Mouse (Mus musculus) T-cell, adult 2 months (primary cell): ENCODE data around the gene Cd248.

Source experiments
- DNase-seq: peaks from one replicate; pipeline ENCODE4 v3.0.0; 2022; ENCODE audit warnings: low spot score

Cd248 gene

GRCm38 (mm10) chr19:5067867-5068569, at the start of gene Cd248:
Cd248 (plus strand) TSS chr19:5068078.
- no peak for DNase-seq

DNA sequence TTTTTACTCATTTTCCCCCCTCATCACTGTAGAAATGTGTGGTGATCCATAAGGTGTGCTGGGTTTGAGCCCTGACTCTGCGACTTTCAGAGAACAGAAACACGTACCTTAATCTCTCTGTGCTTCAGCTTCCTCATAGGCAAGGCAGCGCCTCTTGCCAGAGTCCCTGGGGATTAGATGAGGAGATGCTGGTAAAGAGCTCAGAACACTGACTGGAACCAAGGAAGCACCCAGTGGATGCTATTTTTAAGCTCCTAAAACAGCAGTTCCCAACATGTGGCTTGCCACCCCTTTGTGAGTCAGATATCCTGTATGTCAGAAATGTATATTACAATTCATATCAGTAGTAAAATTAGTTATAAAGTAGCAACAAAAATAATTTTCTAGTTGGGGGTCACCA, 49.7 kb upstream of the Cd248 start:
- no peak for DNase-seq

DNA sequence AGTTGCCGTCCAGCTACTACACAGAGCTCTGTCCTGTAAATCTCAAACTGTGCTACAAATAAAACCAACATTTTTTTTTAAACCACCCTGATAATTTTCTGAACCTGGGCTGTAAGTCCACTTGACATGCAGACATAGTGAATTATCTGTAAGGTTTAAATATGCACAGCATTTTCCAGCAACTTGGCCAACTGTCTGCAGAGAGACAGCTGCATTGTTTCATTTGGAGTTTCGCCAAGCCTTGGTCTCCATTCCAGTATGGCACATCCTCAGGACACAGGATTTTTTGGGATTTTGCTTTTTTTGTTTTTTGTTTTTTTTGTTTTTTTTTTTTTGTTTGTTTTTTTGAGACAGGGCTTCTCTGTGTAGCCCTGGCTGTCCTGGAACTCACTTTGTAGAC, 46.5 kb upstream of the Cd248 start:
- DNase-seq = no peak

DNA sequence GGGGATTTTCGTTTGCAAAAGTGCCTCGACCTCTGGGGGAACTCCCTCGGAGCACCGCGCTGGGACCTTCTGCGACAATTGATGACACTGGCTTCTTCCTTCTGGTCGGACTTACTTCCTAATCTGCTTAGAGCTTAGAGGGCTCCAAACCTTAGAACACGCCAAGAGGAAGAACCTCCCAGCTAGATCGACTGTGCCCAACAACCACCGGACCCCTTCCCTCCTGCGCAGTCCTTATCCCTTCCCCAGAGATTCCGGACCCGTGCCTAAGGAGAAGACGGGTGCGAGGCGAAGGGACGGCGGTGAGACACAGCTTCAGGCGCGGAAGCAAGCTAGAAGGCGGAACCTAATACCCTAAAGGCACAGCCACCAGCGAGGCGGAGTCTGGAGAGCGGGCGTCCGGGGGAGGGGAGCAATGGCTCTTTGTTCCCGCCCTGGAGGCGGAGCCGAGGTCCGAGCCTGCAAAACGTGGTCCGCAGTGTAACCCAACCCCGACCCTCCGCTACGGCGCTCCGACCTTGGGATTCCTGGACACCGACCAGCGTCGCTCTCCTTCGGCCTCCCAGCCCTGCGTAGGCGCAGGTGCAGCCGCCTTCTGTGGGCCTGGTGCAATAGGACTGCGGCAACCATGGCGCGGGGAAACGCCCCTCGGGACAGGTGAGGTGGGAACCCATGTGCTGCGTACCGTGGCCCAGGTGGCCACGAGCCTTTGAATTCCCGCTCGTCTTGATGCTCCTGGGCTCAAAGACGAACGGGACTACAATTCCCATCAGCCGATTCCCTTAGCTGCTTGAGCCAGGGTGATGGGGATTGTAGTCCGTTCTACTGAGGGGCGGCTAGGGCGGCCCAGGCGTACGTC, 44.0 kb upstream of the Cd248 start, which contains the start of gene Slc29a2:
TSS of gene Slc29a2 (plus strand) at position 240 of the 859 bp plus-strand sequence.
- DNase-seq = peak; percentile 84

GRCm38 (mm10) chr19:5026111-5026510, 41.8 kb upstream of the Cd248 start:
- DNase-seq = no peak

- DNase-seq = no peak
Observed at GRCm38 (mm10) chr19:5032686-5033085, 35.2 kb upstream of the Cd248 start.

DNA sequence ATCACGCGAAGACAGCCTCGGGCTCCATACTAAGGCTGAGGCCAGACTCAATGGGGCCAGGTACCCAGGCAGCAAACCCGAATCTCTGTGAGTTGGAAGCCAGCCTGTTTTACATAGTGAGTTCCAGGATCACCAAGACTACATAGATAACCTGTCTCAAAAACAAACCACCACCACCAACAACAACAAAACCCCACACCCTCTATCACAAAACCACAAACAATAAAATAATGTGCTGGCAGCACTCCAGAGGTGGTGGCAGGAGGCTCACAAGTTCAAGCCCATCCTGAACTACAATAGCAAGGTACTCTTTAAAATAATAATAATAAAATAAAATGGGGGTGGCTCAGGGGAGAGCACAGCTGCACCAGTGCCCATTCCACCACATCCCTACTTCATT, 31.3 kb upstream of the Cd248 start:
- no peak for DNase-seq

GRCm38 (mm10) chr19:5037678-5038571, 30.0 kb upstream of the Cd248 start:
- peak; percentile 45 for DNase-seq

GRCm38 (mm10) chr19:5038709-5039156, 29.1 kb upstream of the Cd248 start, which contains the start of the genes B4gat1 and AC124502.3:
B4gat1 (plus strand) TSS chr19:5038826.
AC124502.3 (plus strand) TSS chr19:5038891.
- DNase-seq = peak; percentile 85

GRCm38 (mm10) chr19:5039301-5040114, 28.4 kb upstream of the Cd248 start:
- DNase-seq = no peak

DNA sequence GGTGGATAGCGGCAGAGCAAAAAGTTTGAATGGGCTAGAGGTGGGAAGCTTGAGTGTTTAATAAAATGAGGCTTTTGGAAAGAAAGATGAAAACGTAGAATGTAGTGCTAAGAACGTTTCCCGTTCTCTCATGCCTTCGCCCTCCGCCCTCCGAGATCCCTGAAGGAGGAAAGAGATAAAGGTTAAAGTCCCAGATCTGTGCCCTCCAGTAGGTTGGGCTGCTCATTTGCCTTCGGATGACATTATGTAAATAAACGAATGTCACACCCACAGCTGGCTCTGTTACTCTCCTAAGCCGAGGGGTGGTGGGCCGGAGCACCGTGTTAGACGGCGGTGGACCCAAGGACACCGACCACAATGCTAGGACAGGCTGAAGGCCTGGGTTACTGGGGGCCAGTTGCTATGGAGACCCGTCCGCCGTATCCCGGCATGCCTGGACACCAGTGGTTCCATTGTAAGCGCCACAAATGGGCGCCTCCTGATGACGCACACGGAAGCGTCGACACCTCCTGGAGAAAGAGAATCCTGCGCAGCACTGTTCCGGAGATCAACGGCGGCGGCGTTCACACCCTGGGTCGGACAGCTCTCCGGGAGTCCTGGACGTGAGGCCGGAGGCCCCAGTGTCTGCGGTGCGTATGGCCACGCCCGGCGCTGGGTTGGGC, 26.9 kb upstream of the Cd248 start, which contains the start of gene Brms1:
TSS of gene Brms1 (plus strand) at position 493 of the 662 bp plus-strand sequence.
- peak; percentile 88 for DNase-seq

DNA sequence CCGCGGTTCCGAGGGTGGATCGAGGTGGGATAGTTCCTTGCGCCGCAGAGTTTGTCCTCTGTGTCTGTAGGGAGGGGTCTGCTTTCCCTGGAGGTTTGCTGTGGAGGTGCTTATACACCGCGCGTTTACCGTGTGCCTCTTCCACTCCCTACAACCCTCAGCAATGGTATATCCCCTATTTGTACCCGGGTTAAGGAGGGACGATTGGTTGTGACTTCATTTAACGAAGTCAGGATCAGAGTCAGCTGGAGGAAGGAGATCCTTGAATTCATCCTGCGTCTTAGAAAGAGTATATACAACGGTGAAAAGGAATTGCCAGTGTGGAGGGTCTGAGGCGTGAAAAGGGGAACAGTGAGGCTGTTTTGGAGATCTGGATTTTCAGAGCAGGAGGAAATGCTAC, 26.3 kb upstream of the Cd248 start:
- DNase-seq = no peak

DNA sequence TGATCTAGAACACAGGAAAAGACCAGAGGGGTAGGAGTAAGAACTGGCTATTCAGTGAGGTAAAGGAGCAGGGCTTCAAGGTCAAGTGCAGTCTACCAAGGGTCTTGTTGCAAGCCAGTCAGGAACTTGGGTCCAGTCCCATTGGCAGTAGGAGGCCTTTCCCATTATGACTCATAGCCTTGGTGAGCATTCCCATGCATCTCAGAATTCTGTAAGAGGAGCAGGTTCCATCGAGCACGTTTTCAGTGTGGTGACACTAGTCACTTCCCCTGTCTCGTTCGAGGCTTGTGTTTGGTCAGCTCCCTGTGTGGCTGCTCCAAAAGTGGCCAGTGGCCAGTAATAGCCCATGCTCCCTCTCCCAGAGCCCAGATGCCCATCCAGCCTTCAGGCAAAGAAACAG, 22.3 kb upstream of the Cd248 start:
- DNase-seq = no peak

DNA sequence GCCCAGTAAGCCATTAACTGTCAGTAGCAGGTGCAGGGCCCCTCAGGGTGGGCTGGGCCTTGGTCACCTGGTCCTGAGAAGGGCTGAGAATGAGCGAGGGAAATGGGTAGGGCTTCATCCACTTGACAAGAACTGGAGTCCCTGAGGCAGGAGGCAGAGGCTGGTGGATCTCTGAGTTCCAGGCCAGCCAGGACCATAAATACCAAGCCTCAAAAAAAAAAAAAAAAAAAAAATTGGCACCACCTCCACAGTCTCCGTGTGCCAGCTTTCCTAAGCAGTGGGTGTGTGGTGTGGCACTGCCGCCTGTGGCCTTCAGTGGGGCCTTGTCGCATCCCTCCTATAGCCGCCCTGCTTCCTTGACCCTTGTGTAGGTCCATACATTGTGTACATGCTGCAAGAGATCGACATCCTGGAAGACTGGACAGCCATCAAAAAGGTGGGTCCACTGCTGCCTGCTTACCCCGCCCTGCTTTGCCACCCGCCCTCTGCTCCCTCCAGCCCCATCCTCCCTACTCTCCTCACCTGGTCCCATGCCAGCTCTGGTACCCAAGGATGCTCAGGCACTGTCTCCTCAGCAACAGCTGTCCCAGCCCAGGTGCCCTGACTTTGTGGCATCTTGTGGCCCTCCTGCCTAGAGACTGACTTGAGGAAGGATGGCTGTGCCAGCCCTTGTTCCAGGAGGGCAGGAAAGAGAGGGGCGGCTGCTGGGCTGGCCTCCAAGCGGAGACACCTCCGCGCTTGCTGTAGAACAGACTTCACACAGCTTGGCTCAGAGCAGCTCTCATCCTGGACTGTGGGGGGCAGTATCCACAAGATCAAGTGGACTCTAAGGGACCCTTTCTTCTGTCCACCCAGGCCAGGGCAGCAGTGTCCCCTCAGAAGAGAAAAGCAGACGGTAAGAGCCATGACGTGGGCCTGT, 19.5 kb upstream of the Cd248 start:
- no peak for DNase-seq

- no peak for DNase-seq
Observed at GRCm38 (mm10) chr19:5049325-5049724, 18.6 kb upstream of the Cd248 start.

GRCm38 (mm10) chr19:5050047-5050905, 17.6 kb upstream of the Cd248 start, which contains the start of gene Rin1:
Rin1 (plus strand) TSS chr19:5050481.
- peak; percentile 54 for DNase-seq

DNA sequence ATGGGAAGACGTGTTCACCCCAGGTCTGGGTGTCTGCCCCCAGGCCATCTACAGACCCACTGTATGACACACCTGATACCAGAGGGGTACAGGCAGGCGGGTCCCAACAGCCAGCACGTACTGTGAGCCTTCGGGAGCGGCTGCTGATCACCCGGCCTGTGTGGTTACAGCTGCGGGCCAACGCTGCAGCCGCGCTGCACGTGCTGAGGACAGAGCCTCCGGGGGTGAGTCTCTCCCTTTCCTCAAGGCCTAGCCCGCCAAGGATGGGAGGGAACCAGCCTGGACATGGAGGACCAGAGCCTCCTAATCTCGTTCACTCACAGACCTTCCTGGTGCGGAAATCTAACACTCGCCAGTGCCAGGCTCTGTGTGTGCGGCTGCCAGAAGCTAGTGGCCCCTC, 16.8 kb upstream of the Cd248 start:
- DNase-seq = no peak

- no peak for DNase-seq
Observed at GRCm38 (mm10) chr19:5051515-5051914, 16.4 kb upstream of the Cd248 start.
